In the genomic region with DNA sequence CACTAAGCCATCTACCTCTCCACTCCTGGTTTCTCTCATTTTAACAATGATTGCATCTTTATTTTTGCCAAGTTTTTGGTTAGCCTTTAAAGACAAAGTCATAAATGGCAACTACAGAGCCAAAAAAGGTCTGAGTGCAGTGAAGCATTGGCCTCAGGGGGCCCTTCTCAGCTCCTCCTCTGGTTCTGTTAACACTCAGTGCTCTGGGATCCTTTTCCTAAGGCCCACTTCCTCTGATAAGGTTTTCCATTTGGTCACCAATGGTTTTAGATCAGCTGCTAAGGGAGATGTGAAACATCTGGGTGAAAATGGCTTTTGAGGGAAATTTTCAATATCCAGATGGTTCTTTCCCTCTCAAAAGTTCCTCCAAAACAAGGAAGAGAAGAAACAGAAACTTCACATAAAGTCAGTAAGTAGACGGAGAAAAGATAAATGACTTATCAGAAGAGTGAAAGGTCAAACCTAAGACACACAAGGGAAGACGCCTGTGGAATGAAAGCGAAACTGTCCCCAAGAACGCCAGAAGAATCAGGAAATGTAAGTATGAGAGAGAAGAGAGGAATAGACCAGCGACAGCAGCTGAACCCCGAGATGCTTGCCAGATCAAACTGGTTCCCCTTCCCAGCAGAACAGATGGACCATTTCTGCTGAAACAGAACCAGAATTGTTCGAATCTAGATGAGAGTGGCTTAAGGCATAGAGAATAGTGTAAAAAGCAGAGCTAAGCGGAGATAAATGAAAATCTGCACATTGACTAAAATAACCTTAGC, we compare ENCODE assay signal across 9 mouse cellular contexts.
DNase-seq lines count a peak whose midpoint lies in the region; ATAC-seq and TF ChIP-seq lines count a peak whose summit lies in the region.
"Had no signal": no experiment of that assay in that cellular context is flagged by ENCODE, and none has a peak within 500 bp of the region (broad histone marks: within the 10 kb centered on the region; RNA-seq: fewer than 3 reads in every experiment).

No protein-coding gene starts in this region.

- peak overlapping the region in 2 of 3 experiments; percentile 3 to 17 for H3K4me3 ChIP-seq in CH12.LX (replicated peaks in 1 of 3; ENCODE audit: low read depth in 2 of 3, low read length in 2 of 3, poor library complexity in 1 of 3)
- peak overlapping the region; percentile 29; the same call in 1 of the 2 replicates for H3K4me3 ChIP-seq in heart, adult 2 months
- no peak overlapping the region for H3K4me3 ChIP-seq in kidney, embryonic 15.5 days (replicated peaks)
- H3K4me3 ChIP-seq in forebrain, embryonic 10.5 days, result no peak overlapping the region
- H3K4me3 ChIP-seq: erythroblast, embryonic 14.5 days had no signal

- H3K36me3 ChIP-seq in CH12.LX (replicated peaks in 1 of 2; ENCODE audit: control insufficient read depth in 1 of 2, insufficient read depth in 1 of 2, low read length in 1 of 2), result no peaks in the 10 kb centered on the region
- H3K36me3 ChIP-seq in heart, adult 2 months (ENCODE audit: control insufficient read depth, insufficient read depth, low read length), result no peaks in the 10 kb centered on the region
- H3K36me3 ChIP-seq in kidney, embryonic 15.5 days, result no peaks in the 10 kb centered on the region
- no peaks in the 10 kb centered on the region for H3K36me3 ChIP-seq in forebrain, embryonic 10.5 days (replicated peaks)

- dilution Hi-C loops in CH12.LX (cut with MboI; ENCODE audit: extremely low pct_ligation_motif_present, extremely low pct_unique_long_range_greater_than_20kb, low sequenced_read_pairs), result no loop called here

- no peak for ATAC-seq in kidney, embryonic 15.5 days (replicated peaks; ENCODE audit: low FRiP score)

- peak; percentile 55 for TF ChIP-seq EP300 in CH12.LX (IDR thresholded peaks at IDR 0.05; ENCODE audit: low read length)
- TF ChIP-seq EP300 in heart, adult 2 months (IDR thresholded peaks at IDR 0.05; ENCODE audit: insufficient read depth, low read depth, low read length), result no peak

- peak; percentile 39 for DNase-seq in CH12.LX (ENCODE audit: extremely low read depth)
- peak; percentile 29 to 31 for DNase-seq in heart, adult 2 months
- peak; percentile 17 for DNase-seq in lung, postnatal 36 days
- no peak for DNase-seq in forebrain, embryonic 10.5 days (ENCODE audit: extremely low spot score, low spot score)
- no peak for DNase-seq in ovary, adult 18-20 months (ENCODE audit: low spot score)
- DNase-seq in natural killer cell, adult 2 months (ENCODE audit: low spot score in 2 of 2), result no peak
- DNase-seq: right cerebral cortex, postnatal 14 days had no signal

- peaks cover 4% of the 10 kb centered on the region for H3K9me3 ChIP-seq in CH12.LX (replicated peaks; ENCODE audit: low read length)
- no peaks in the 10 kb centered on the region for H3K9me3 ChIP-seq in kidney, embryonic 15.5 days (replicated peaks)
- H3K9me3 ChIP-seq in forebrain, embryonic 10.5 days, result no peaks in the 10 kb centered on the region

- no peaks in the 10 kb centered on the region for H3K27me3 ChIP-seq in CH12.LX (replicated peaks)
- no peaks in the 10 kb centered on the region for H3K27me3 ChIP-seq in heart, adult 2 months (ENCODE audit: control insufficient read depth, insufficient read depth, low read length)
- H3K27me3 ChIP-seq in kidney, embryonic 15.5 days, result no peaks in the 10 kb centered on the region
- H3K27me3 ChIP-seq in forebrain, embryonic 10.5 days (ENCODE audit: poor library complexity, severe bottlenecking), result no peaks in the 10 kb centered on the region

- 21% methylated on average over 8 of the region's 8 CpGs for WGBS in heart, adult 2 months
- WGBS in kidney, embryonic 15.5 days, result 52% methylated on average over 8 of the region's 8 CpGs
- 88% methylated on average over 8 of the region's 8 CpGs for WGBS in forebrain, embryonic 10.5 days

- no peak for TF ChIP-seq POLR2A in CH12.LX (IDR thresholded peaks at IDR 0.05; ENCODE audit: low read depth, low read length)
- no peak for TF ChIP-seq POLR2A in heart, adult 2 months (IDR thresholded peaks at IDR 0.05; ENCODE audit: insufficient read depth, low read depth, low read length)

- no peak overlapping the region for H3K27ac ChIP-seq in CH12.LX (ENCODE audit: insufficient read depth, low read depth)
- H3K27ac ChIP-seq in heart, adult 2 months, result peak overlapping the region; percentile 70
- H3K27ac ChIP-seq in kidney, embryonic 15.5 days, result peak overlapping the region; percentile 24
- no peak overlapping the region for H3K27ac ChIP-seq in forebrain, embryonic 10.5 days

- no peak for TF ChIP-seq RAD21 in CH12.LX (IDR thresholded peaks at IDR 0.05; ENCODE audit: low read depth, low read length)

- H3K79me2 ChIP-seq in CH12.LX (replicated peaks; ENCODE audit: control insufficient read depth, extremely low read depth, insufficient read depth, poor library complexity, severe bottlenecking), result no peaks in the 10 kb centered on the region
- H3K79me2 ChIP-seq in heart, adult 2 months (replicated peaks; ENCODE audit: control insufficient read depth, insufficient read depth, low read length), result no peaks in the 10 kb centered on the region

- peak overlapping the region; percentile 40 for H3K9ac ChIP-seq in CH12.LX (ENCODE audit: insufficient read depth, low read depth)
- peak overlapping the region; percentile 33; the same call in 1 of the 2 replicates for H3K9ac ChIP-seq in heart, adult 2 months (ENCODE audit: low read depth, low read length)
- no peak overlapping the region for H3K9ac ChIP-seq in kidney, embryonic 15.5 days

- TF ChIP-seq CTCF in CH12.LX (conservative IDR thresholded peaks at IDR 0.05 in 1 of 2, IDR thresholded peaks at IDR 0.05 in 1 of 2; ENCODE audit: low read depth in 2 of 2, low read length in 2 of 2), result no peak
- TF ChIP-seq CTCF in heart, adult 2 months (IDR thresholded peaks at IDR 0.05), result no peak

- H3K4me2 ChIP-seq in CH12.LX (ENCODE audit: insufficient read depth, low read depth, poor library complexity, severe bottlenecking), result peak overlapping the region; percentile 94
- H3K4me2 ChIP-seq in kidney, embryonic 15.5 days, result 0 out of 2 replicates have a peak overlapping the region, but pooled peaks have one; percentile 0

- intact Hi-C loops in heart, adult 2 months (cut with DNase I), result no loop called here

- peaks cover 2 to 14% of the 10 kb centered on the region in 2 experiments; a peak in 3 of 4 replicates for H3K4me1 ChIP-seq in CH12.LX (ENCODE audit: control insufficient read depth in 1 of 2, insufficient read depth in 2 of 2)
- peaks cover 1% of the 10 kb centered on the region; the same call in 1 of the 2 replicates for H3K4me1 ChIP-seq in heart, adult 2 months (ENCODE audit: control insufficient read depth, insufficient read depth, low read length)
- H3K4me1 ChIP-seq in kidney, embryonic 15.5 days, result 0 out of 2 replicates have a peak, but pooled peaks cover 6% of the 10 kb centered on the region
- H3K4me1 ChIP-seq in forebrain, embryonic 10.5 days, result no peaks in the 10 kb centered on the region

- in situ Hi-C loops in CH12.LX (cut with MboI; ENCODE audit: low pct_ligation_motif_present, low pct_unique_long_range_greater_than_20kb, low sequenced_read_pairs), result no loop called here

TF ChIP-seq in CH12.LX, 34 proteins besides CTCF, POLR2A, EP300 and RAD21:
- TF ChIP-seq ETS1 (conservative IDR thresholded peaks at IDR 0.05; ENCODE audit: low read depth, low read length) (peak; percentile 73), E2F4 (IDR thresholded peaks at IDR 0.05; ENCODE audit: insufficient replicate concordance, low read depth, low read length) (no peak), MEF2A (IDR thresholded peaks at IDR 0.05; ENCODE audit: borderline replicate concordance, low read depth, low read length) (no peak), ZC3H11A (IDR thresholded peaks at IDR 0.05; ENCODE audit: low read depth, low read length) (no peak)

Comparison
In these comparisons a context has a peak if more than half of its experiments do, and no peak if none do; other contexts are left out.
1. DNase-seq: peak in CH12.LX (single experiment), heart, adult 2 months (2 of 2) and lung, postnatal 36 days (single experiment); none in forebrain, embryonic 10.5 days (single experiment), ovary, adult 18-20 months (single experiment) and natural killer cell, adult 2 months (0 of 2).
2. H3K27ac ChIP-seq: peak in heart, adult 2 months (single experiment) and kidney, embryonic 15.5 days (single experiment); none in CH12.LX (single experiment) and forebrain, embryonic 10.5 days (single experiment).
3. H3K4me3 ChIP-seq: peak in CH12.LX (2 of 3) and heart, adult 2 months (single experiment); none in kidney, embryonic 15.5 days (single experiment) and forebrain, embryonic 10.5 days (single experiment).